Mouse (Mus musculus) layer of hippocampus, adult 2 months (tissue): ENCODE results near the gene Pla2g4a. TPM values are rescaled to one million over a fixed set of nuclear protein-coding genes. Genes with fewer than 3 reads are reported as not detected.

Source experiments
- DNase-seq, 2 experiments: peaks; one replicate each; pipeline ENCODE4 v3.0.0; 2022; ENCODE audit warnings: low spot score in 2 of 2
- H3K27ac ChIP-seq: fragments of 200-600 bp; 2 replicates; pipeline ENCODE4 v1.8.1; 2022
- H3K4me3 ChIP-seq: fragments of 200-600 bp; 2 replicates; pipeline ENCODE4 v1.8.1; 2022; ENCODE audit warnings: mild to moderate bottlenecking
- CTCF ChIP-seq: fragments of 200-600 bp; conservative IDR thresholded peaks from 2 replicates; pipeline ENCODE4 v1.8.1; 2022; ENCODE audit warnings: antibody characterized with exemption, mild to moderate bottlenecking, moderate library complexity
- long read RNA-seq, 2 experiments: library from polyadenylated mRNA; stranded (forward); transcript quantifications; one replicate each; pipeline ENCODE4 v2.0.0; 2021; ENCODE audit warnings: borderline mapping rate in 2 of 2
- total RNA-seq, 2 experiments: library from RNA; stranded (reverse); gene quantifications; 2 replicates each; pipeline ENCODE4 v1.2.3; 2021

Gene Pla2g4a
- 1 to 10 TPM; 1.5 to 1.6 TPM for total RNA-seq
- long read RNA-seq, experiment 1, partial matches to known transcripts: 0 of 1 reads
- long read RNA-seq, experiment 1, other reads (novel, unspliced or antisense): 0 of 1 reads
- long read RNA-seq, experiment 2: 0 reads

GRCm38 (mm10) chr1:149960734-149961424 lies at the start of gene Pla2g4a:
Gene Pla2g4a (minus strand): TSS chr1:149961290.
- Histone ChIP-seq H3K4me3 (peak within 1 kb of the TSS; percentile 51), H3K27ac (peak within 1 kb of the TSS; percentile 43; the same call in 1 of the 2 replicates)
- no peak for TF ChIP-seq CTCF
- DNase-seq: no peak

- H3K4me3 ChIP-seq: no peak overlapping the region
- H3K27ac ChIP-seq: no peak overlapping the region
- TF ChIP-seq CTCF: no peak
- DNase-seq: no peak
Measured at GRCm38 (mm10) chr1:150010629-150010979, 49.5 kb upstream of the Pla2g4a start.

GRCm38 (mm10) chr1:150009968-150010628 lies 49.0 kb upstream of the Pla2g4a start:
- Histone ChIP-seq H3K27ac (no peak overlapping the region), H3K4me3 (no peak overlapping the region)
- DNase-seq: no peak
- TF ChIP-seq CTCF: no peak

GRCm38 (mm10) chr1:150009134-150009533 lies 48.0 kb upstream of the Pla2g4a start:
- Histone ChIP-seq H3K27ac (no peak overlapping the region), H3K4me3 (no peak overlapping the region)
- TF ChIP-seq CTCF: no peak
- no peak for DNase-seq

DNA sequence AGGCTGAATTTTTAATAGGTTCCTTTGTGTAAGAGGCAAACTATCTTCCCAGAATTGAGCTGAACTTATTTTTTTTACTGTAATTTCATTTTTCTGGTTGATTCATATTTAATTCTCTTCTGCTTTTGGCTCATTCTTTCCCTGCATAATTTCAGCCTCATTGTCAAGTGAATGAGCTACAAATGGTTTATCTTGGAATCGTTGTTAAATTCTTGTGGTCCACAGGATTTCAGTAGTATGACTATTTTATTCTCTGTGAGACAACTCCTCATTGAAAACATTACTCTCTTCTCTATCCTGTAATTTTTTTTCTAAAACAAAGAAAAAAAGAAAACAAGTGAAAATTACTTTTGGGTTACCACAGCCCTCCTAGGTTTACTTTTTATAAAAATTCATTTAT lies 14.5 kb upstream of the Pla2g4a start:
- DNase-seq: no peak
- no peak overlapping the region for H3K27ac ChIP-seq
- TF ChIP-seq CTCF: no peak
- H3K4me3 ChIP-seq: no peak overlapping the region

DNA sequence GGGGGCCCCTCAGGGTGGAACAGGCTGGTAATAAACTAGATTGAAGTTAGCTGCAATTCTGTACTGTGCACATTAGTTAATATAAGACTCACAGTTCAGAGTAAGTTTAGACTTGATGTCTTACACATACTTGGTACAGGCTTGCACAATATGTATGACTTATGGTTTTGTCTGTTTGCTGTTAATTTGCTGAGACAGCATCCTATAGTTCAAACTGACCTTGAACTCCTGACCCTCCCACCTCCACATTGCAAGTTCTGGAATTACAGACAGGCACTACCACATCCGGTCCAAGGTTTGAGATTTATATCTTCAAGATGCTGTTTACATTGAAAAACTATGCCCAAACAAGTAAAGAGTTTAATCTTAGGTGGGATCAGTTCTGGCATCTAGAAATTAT lies 4.7 kb upstream of the Pla2g4a start:
- no peak for DNase-seq
- TF ChIP-seq CTCF: no peak
- no peak overlapping the region for H3K27ac ChIP-seq

DNA sequence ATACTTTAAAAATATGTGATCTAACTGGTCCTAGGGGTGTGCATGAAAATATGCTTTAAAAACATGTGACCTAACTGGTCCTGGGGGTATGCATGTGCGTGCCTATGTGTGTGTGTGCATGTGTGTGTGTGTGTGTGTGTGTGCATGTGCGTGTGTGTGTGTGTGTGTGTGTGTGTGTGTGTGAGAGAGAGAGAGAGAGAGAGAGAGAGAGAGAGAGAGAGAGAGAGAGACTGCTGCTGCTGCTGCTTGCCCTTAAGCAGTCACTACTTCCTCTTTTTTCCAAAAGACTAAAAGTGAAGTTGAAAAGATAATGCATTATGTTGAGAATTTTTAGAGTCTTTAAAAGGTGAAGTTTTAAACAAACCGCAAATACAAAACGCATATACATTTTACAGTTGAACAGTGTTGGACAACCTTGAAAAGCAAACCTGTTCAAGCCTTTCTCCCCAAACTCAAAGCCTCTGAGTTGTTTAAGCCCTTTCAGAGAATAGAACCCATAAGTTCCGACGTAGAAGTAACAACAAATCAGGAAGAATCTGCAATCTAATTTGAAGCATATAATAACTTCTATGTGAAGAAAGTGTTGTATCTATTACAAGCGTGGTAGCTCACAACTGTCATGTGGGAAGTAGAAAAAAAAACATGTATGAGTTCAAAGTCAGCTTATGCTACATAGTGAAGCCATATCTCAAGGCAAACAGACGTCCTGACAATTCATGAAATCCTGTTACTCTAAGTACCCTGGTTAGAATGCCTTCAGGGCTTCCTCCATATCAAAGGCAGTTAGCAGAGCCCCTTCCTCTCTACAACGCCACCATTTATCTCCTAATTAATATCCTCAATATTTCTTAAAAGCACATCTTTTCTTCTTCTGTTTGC lies 574 bp upstream of the Pla2g4a start:
- Histone ChIP-seq H3K27ac (peak overlapping the region; percentile 43; the same call in 1 of the 2 replicates), H3K4me3 (peak overlapping the region; percentile 51)
- TF ChIP-seq CTCF: no peak
- DNase-seq: no peak

More for the DNA sequence above, 4.7 kb upstream of the Pla2g4a start:
- no peak overlapping the region for H3K4me3 ChIP-seq

DNA sequence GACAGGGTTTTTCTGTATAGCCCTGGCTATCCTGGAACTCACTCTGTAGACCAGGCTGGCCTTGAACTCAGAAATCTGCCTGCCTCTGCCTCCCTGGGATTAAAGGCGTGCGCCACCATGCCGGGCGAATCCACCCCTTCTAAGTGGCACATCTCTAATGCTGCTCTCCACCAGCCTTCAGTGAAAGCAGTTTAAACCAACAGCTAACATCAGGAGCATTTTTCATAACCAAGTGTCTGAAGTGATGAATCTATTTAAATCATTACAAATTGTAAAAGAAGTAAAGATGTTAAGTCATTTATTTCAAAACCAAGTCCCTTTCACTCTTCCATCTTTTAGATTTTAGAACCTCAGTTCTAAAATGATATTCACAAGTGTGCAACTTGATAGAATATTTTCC lies 839 bp downstream of the Pla2g4a start:
- no peak overlapping the region for H3K27ac ChIP-seq
- H3K4me3 ChIP-seq: peak overlapping the region; percentile 51; the same call in 1 of the 2 replicates
- DNase-seq: no peak
- TF ChIP-seq CTCF: no peak

DNA sequence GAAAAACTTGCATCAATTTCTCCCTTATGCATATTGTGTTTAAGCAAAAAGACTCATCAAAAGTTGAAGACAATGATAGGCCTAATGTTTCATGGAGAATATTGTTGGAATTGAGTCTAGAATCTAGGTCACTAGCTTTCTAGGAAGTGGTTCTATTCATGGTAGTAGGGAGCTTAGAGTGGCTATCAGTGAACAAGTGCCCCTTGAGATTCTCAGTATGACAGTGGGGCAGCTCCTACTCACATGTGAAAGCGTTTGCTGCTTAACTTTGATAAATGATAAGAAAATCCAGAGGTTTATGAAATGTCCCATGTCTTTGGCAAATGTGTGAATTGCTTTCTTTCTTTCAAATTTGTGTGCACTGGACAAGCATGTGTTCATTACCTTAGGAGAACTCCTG lies 2.0 kb downstream of the Pla2g4a start:
- DNase-seq: no peak
- no peak for TF ChIP-seq CTCF
- no peak overlapping the region for H3K4me3 ChIP-seq
- H3K27ac ChIP-seq: no peak overlapping the region

DNA sequence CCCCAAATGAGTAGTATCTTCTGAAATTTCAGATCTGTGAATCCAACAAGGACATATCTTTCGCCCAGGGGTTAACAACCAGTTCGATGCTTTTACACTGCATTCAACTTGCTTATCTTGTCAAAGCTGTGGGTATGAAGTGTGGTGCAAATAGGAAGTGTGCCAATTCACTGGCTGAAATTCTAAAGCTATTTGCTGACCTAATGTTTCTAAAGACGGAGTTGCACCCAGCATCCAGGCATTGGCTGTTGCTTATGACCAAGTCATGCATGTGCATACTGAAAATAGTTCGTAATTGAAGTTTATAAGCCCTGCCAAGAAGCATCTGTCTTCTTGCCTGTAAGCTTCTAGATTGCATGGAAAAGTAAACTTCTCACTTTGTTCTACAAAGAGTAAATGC lies 5.6 kb downstream of the Pla2g4a start:
- TF ChIP-seq CTCF: no peak
- no peak for DNase-seq
- H3K4me3 ChIP-seq: no peak overlapping the region
- H3K27ac ChIP-seq: no peak overlapping the region

DNA sequence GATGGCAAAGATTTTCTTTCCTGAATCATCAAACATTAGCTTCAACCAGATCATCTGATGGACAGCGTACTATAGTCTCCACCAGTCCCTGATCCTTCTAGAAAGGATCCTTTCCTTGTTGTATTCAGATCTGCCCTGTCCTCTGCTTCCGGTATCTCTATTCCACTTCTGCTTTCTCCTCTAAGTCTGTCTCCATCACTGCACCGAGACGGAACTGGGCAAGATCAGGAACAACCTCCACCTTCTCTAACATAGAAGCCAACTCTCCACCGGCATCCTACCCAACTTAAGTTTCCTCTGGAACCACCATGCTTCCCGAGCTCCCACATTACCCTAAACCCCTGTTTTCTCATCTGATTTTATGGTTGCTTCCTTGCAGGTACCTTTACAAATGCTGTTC lies 7.1 kb downstream of the Pla2g4a start:
- no peak for DNase-seq
- Histone ChIP-seq H3K27ac (no peak overlapping the region), H3K4me3 (no peak overlapping the region)
- TF ChIP-seq CTCF: no peak

- Histone ChIP-seq H3K4me3 (no peak overlapping the region), H3K27ac (no peak overlapping the region)
- TF ChIP-seq CTCF: no peak
- no peak for DNase-seq
Measured at GRCm38 (mm10) chr1:149952050-149952449, 9.0 kb downstream of the Pla2g4a start.

DNA sequence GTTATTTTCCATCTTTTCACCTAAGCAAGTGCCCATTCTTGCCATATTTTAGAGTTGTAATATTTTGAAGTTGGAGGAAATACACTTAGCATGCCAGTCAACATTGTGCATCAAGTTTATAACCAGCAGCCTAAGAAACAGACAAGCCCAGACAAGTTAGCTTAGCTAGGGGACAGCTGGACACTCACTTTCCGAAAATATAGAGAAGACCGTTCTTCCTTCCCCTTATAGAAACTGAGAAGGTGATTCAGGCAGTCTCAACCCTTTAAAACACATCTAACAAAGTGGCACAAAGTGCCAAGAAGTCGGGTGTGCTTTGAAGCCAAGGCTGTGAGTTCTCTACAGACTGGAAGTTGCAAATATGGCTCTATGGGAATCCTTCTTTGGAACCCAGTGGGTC lies 10.4 kb downstream of the Pla2g4a start:
- DNase-seq: no peak
- H3K27ac ChIP-seq: no peak overlapping the region
- no peak overlapping the region for H3K4me3 ChIP-seq
- TF ChIP-seq CTCF: no peak
